Comparison of ENCODE assay signal across 8 mouse cellular contexts in genomic region chr16:78236746-78237640, GRCm38 (mm10).
DNase-seq lines count a peak whose midpoint lies in the region; ATAC-seq and TF ChIP-seq lines count a peak whose summit lies in the region.

No protein-coding gene starts in this region.

- peak overlapping the region; percentile 29 for H3K4me3 ChIP-seq in forebrain, embryonic 11.5 days (ENCODE audit: low read depth, low read length)
- H3K4me3 ChIP-seq in intestine, postnatal 0 days (ENCODE audit: low read depth, low read length), result peak overlapping the region; percentile 38

- peak overlapping the region; percentile 48 for H3K9ac ChIP-seq in forebrain, embryonic 11.5 days (ENCODE audit: low read length)
- H3K9ac ChIP-seq in intestine, postnatal 0 days (ENCODE audit: low read depth, low read length), result peak overlapping the region; percentile 24; the same call in 1 of the 2 replicates

- H3K4me2 ChIP-seq in forebrain, embryonic 11.5 days (ENCODE audit: low read depth, low read length, severe bottlenecking), result peak overlapping the region; percentile 51
- H3K4me2 ChIP-seq in intestine, postnatal 0 days (replicated peaks; ENCODE audit: low read depth), result peak overlapping the region; percentile 82

- DNase-seq in adrenal gland, postnatal 14 days, result peak; percentile 57
- no peak for DNase-seq in adrenal gland, adult 18-20 months (ENCODE audit: low spot score in 2 of 2)
- peak; percentile 50 for DNase-seq in CD4-positive helper T cell, adult 2 months (ENCODE audit: low read depth, low spot score)
- peak; percentile 61 for DNase-seq in forebrain, embryonic 11.5 days (ENCODE audit: low spot score)
- peak; percentile 29 for DNase-seq in lung, postnatal 10 days
- DNase-seq in splenic B cell, adult 2 months (ENCODE audit: low read depth, low spot score), result peak; percentile 8
- no peak for DNase-seq in gastrocnemius, postnatal 36 days

- no peaks in the 10 kb centered on the region for H3K9me3 ChIP-seq in forebrain, embryonic 11.5 days (ENCODE audit: control insufficient read depth, low read length)
- no peaks in the 10 kb centered on the region for H3K9me3 ChIP-seq in intestine, postnatal 0 days (ENCODE audit: control insufficient read depth)

- peak overlapping the region; percentile 86 for H3K27ac ChIP-seq in forebrain, embryonic 11.5 days (ENCODE audit: low read depth, low read length)
- H3K27ac ChIP-seq in intestine, postnatal 0 days (ENCODE audit: low read depth, low read length), result peak overlapping the region; percentile 24; the same call in 1 of the 2 replicates

- no peak; the same call in 1 of the 2 replicates for ATAC-seq in forebrain, embryonic 11.5 days (replicated peaks; ENCODE audit: low FRiP score)
- ATAC-seq in intestine, postnatal 0 days, result peak; percentile 87

- no peaks in the 10 kb centered on the region; the same call in 1 of the 2 replicates for H3K27me3 ChIP-seq in forebrain, embryonic 11.5 days (ENCODE audit: control insufficient read depth, insufficient read depth, low read length)
- H3K27me3 ChIP-seq in intestine, postnatal 0 days (replicated peaks; ENCODE audit: control insufficient read depth, insufficient read depth, low read length), result no peaks in the 10 kb centered on the region
- H3K27me3 ChIP-seq in splenic B cell, adult 2 months (ENCODE audit: control insufficient read depth, insufficient read depth, low read length, poor library complexity, severe bottlenecking), result no peaks in the 10 kb centered on the region

- H3K36me3 ChIP-seq in forebrain, embryonic 11.5 days (ENCODE audit: control insufficient read depth, insufficient read depth, low read length), result no peaks in the 10 kb centered on the region
- H3K36me3 ChIP-seq in intestine, postnatal 0 days (ENCODE audit: control insufficient read depth, insufficient read depth), result no peaks in the 10 kb centered on the region
- no peaks in the 10 kb centered on the region for H3K36me3 ChIP-seq in splenic B cell, adult 2 months (ENCODE audit: control insufficient read depth, insufficient read depth, low read length, poor library complexity, severe bottlenecking)

- peaks cover 8% of the 10 kb centered on the region for H3K4me1 ChIP-seq in forebrain, embryonic 11.5 days (replicated peaks; ENCODE audit: control insufficient read depth, insufficient read depth, low read length)
- 0 out of 2 replicates have a peak, but pooled peaks cover 3% of the 10 kb centered on the region for H3K4me1 ChIP-seq in intestine, postnatal 0 days (replicated peaks; ENCODE audit: control insufficient read depth, insufficient read depth, low read length)

- 3% methylated on average over 25 of the region's 25 CpGs for WGBS in forebrain, embryonic 11.5 days
- WGBS in intestine, postnatal 0 days, result 2% methylated on average over 25 of the region's 25 CpGs

- intact Hi-C loops in gastrocnemius, postnatal 36 days (cut with DNase I), result no loop called here

- no peak for TF ChIP-seq CTCF in intestine, postnatal 0 days (IDR thresholded peaks at IDR 0.05; ENCODE audit: low read depth)

Comparison
In these comparisons a context has a peak if more than half of its experiments do, and no peak if none do; other contexts are left out.
1. DNase-seq: peak in adrenal gland, postnatal 14 days (single experiment), CD4-positive helper T cell, adult 2 months (single experiment), forebrain, embryonic 11.5 days (single experiment), lung, postnatal 10 days (single experiment) and splenic B cell, adult 2 months (single experiment); none in adrenal gland, adult 18-20 months (0 of 2) and gastrocnemius, postnatal 36 days (0 of 2).